Mouse (Mus musculus) megakaryocyte progenitor cell, adult 5-6 weeks (primary cell): ENCODE measurements around the gene Socs2. TPM values are rescaled to one million over a fixed set of nuclear protein-coding genes. Genes with fewer than 3 reads are reported as not detected.

ENCODE experiments used
- ATAC-seq: replicated peaks from 2 replicates; pipeline ENCODE4 v1.8.0; 2016; ENCODE audit warnings: mild to moderate bottlenecking, moderate TSS enrichment, inconsistent platforms; ENCODE audit not compliant: poor library complexity
- total RNA-seq, 2 experiments: library from RNA; stranded (forward) in 1 of 2; stranded (reverse) in 1 of 2; fragments of 157-497, 149-512 nt in 1 of 2; fragments of 200-1000 nt in 1 of 2; gene quantifications; 2 replicates each; pipeline versions ENCODE4 v1.2.3 to v1.2.4; 2015 to 2017

Gene Socs2
- total RNA-seq (2015) (1.0 TPM in 1 of 2 replicates, not detected in the other), total RNA-seq (2017) (0.33 and 0.61 TPM in 2 replicates)

- peak; percentile 61 for ATAC-seq
Observed at GRCm38 (mm10) chr10:95416685-95417495, at the start of gene Socs2. TSS of gene Socs2 (minus strand) at chr10:95417180.

- no peak for ATAC-seq
Observed at GRCm38 (mm10) chr10:95465485-95465896, 48.5 kb upstream of the Socs2 start.

- no peak for ATAC-seq
Observed at GRCm38 (mm10) chr10:95464527-95464926, 47.5 kb upstream of the Socs2 start.

GRCm38 (mm10) chr10:95462231-95462630, 45.3 kb upstream of the Socs2 start:
- ATAC-seq: no peak

- no peak for ATAC-seq
Observed at GRCm38 (mm10) chr10:95461053-95461553, 44.1 kb upstream of the Socs2 start.

- ATAC-seq: no peak
Observed at GRCm38 (mm10) chr10:95458050-95458806, 41.2 kb upstream of the Socs2 start.

GRCm38 (mm10) chr10:95457367-95458049, 40.5 kb upstream of the Socs2 start:
- ATAC-seq: peak; percentile 17; the same call in 1 of the 2 replicates

GRCm38 (mm10) chr10:95456103-95456502, 39.1 kb upstream of the Socs2 start:
- no peak for ATAC-seq

- no peak for ATAC-seq
Observed at GRCm38 (mm10) chr10:95453282-95453681, 36.3 kb upstream of the Socs2 start.

GRCm38 (mm10) chr10:95449033-95449432, 32.1 kb upstream of the Socs2 start:
- ATAC-seq: no peak

GRCm38 (mm10) chr10:95447954-95448353, 31.0 kb upstream of the Socs2 start:
- ATAC-seq: peak; percentile 34

GRCm38 (mm10) chr10:95445104-95446056, 28.4 kb upstream of the Socs2 start:
- no peak for ATAC-seq

GRCm38 (mm10) chr10:95442334-95442733, 25.4 kb upstream of the Socs2 start:
- ATAC-seq: peak; percentile 48

- ATAC-seq: 0 out of 2 replicates have a peak, but pooled peaks have one; percentile 23
Observed at GRCm38 (mm10) chr10:95440566-95440965, 23.6 kb upstream of the Socs2 start.

GRCm38 (mm10) chr10:95439718-95440339, 22.8 kb upstream of the Socs2 start:
- no peak for ATAC-seq

- no peak for ATAC-seq
Observed at GRCm38 (mm10) chr10:95438941-95439340, 22.0 kb upstream of the Socs2 start.

- ATAC-seq: no peak
Observed at GRCm38 (mm10) chr10:95430271-95430670, 13.3 kb upstream of the Socs2 start.

GRCm38 (mm10) chr10:95429111-95429510, 12.1 kb upstream of the Socs2 start:
- no peak for ATAC-seq
